Mouse (Mus musculus): ENCODE data around the gene Muc3. TPM values are rescaled to one million over a fixed set of nuclear protein-coding genes. Genes with fewer than 3 reads are reported as not detected.

Muc3 gene
- polyA plus RNA-seq, 1 experiment from 2014 or later = not detected

GRCm38 (mm10) chr5:137172591-137172990 lies 23.5 kb upstream of the Muc3 start:
- H3K4me3 ChIP-seq (ENCODE audit: control insufficient read depth in 1 of 2, insufficient read depth in 1 of 2, low read depth in 1 of 2, low read length in 2 of 2) = no peak overlapping the region
- no peak for ATAC-seq (ENCODE audit: insufficient number of reproducible peaks, insufficient read depth, low FRiP score, low read depth)
- no peaks in the 10 kb centered on the region for H3K9me3 ChIP-seq (ENCODE audit: control insufficient read depth, low read length)
- H3K4me1 ChIP-seq (ENCODE audit: control insufficient read depth in 2 of 2, insufficient read depth in 2 of 2, low read length in 2 of 2) = no peaks in the 10 kb centered on the region
- 0 out of 2 replicates have a peak, but pooled peaks cover 2% of the 10 kb centered on the region for H3K27me3 ChIP-seq (ENCODE audit: control insufficient read depth, insufficient read depth, low read length)
- H3K9ac ChIP-seq (ENCODE audit: low read length) = no peak overlapping the region
- no peak overlapping the region for H3K27ac ChIP-seq (replicated peaks in 1 of 2; ENCODE audit: control insufficient read depth in 1 of 2, insufficient read depth in 1 of 2, low read depth in 2 of 2, low read length in 2 of 2)
- H3K4me2 ChIP-seq (ENCODE audit: low read length) = no peak overlapping the region
- H3K36me3 ChIP-seq (ENCODE audit: control insufficient read depth, insufficient read depth, low read length) = no peaks in the 10 kb centered on the region
- WGBS = 7% methylated on average over 1 of the region's 1 CpGs

GRCm38 (mm10) chr5:137171478-137171877 lies 22.4 kb upstream of the Muc3 start:
- no peaks in the 10 kb centered on the region for H3K9me3 ChIP-seq (ENCODE audit: control insufficient read depth, low read length)
- H3K4me3 ChIP-seq (ENCODE audit: control insufficient read depth in 1 of 2, insufficient read depth in 1 of 2, low read depth in 1 of 2, low read length in 2 of 2) = no peak overlapping the region
- no peaks in the 10 kb centered on the region for H3K36me3 ChIP-seq (ENCODE audit: control insufficient read depth, insufficient read depth, low read length)
- no peak overlapping the region for H3K27ac ChIP-seq (replicated peaks in 1 of 2; ENCODE audit: control insufficient read depth in 1 of 2, insufficient read depth in 1 of 2, low read depth in 2 of 2, low read length in 2 of 2)
- WGBS = 74% methylated on average over 7 of the region's 7 CpGs
- 0 out of 2 replicates have a peak, but pooled peaks cover 2% of the 10 kb centered on the region for H3K27me3 ChIP-seq (ENCODE audit: control insufficient read depth, insufficient read depth, low read length)
- no peaks in the 10 kb centered on the region for H3K4me1 ChIP-seq (ENCODE audit: control insufficient read depth in 2 of 2, insufficient read depth in 2 of 2, low read length in 2 of 2)
- no peak overlapping the region for H3K9ac ChIP-seq (ENCODE audit: low read length)
- no peak overlapping the region for H3K4me2 ChIP-seq (ENCODE audit: low read length)
- no peak for ATAC-seq (ENCODE audit: insufficient number of reproducible peaks, insufficient read depth, low FRiP score, low read depth)

GRCm38 (mm10) chr5:137170836-137171380 lies 21.8 kb upstream of the Muc3 start:
- Histone ChIP-seq H3K36me3 (ENCODE audit: control insufficient read depth, insufficient read depth, low read length) (no peaks in the 10 kb centered on the region), H3K9me3 (ENCODE audit: control insufficient read depth, low read length) (no peaks in the 10 kb centered on the region), H3K27me3 (ENCODE audit: control insufficient read depth, insufficient read depth, low read length) (0 out of 2 replicates have a peak, but pooled peaks cover 2% of the 10 kb centered on the region), H3K9ac (ENCODE audit: low read length) (no peak overlapping the region), H3K4me1 (ENCODE audit: control insufficient read depth in 2 of 2, insufficient read depth in 2 of 2, low read length in 2 of 2) (no peaks in the 10 kb centered on the region), H3K4me2 (ENCODE audit: low read length) (no peak overlapping the region), H3K4me3 (ENCODE audit: control insufficient read depth in 1 of 2, insufficient read depth in 1 of 2, low read depth in 1 of 2, low read length in 2 of 2) (no peak overlapping the region), H3K27ac (replicated peaks in 1 of 2; ENCODE audit: control insufficient read depth in 1 of 2, insufficient read depth in 1 of 2, low read depth in 2 of 2, low read length in 2 of 2) (no peak overlapping the region)
- 61% methylated on average over 9 of the region's 9 CpGs for WGBS
- ATAC-seq (ENCODE audit: insufficient number of reproducible peaks, insufficient read depth, low FRiP score, low read depth) = no peak

GRCm38 (mm10) chr5:137167539-137167938 lies 18.4 kb upstream of the Muc3 start:
- H3K36me3 ChIP-seq (ENCODE audit: control insufficient read depth, insufficient read depth, low read length) = no peaks in the 10 kb centered on the region
- no peak overlapping the region for H3K4me2 ChIP-seq (ENCODE audit: low read length)
- H3K4me1 ChIP-seq (ENCODE audit: control insufficient read depth in 2 of 2, insufficient read depth in 2 of 2, low read length in 2 of 2) = no peaks in the 10 kb centered on the region
- no peaks in the 10 kb centered on the region for H3K9me3 ChIP-seq (ENCODE audit: control insufficient read depth, low read length)
- H3K27ac ChIP-seq (replicated peaks in 1 of 2; ENCODE audit: control insufficient read depth in 1 of 2, insufficient read depth in 1 of 2, low read depth in 2 of 2, low read length in 2 of 2) = no peak overlapping the region
- no peak overlapping the region for H3K4me3 ChIP-seq (ENCODE audit: control insufficient read depth in 1 of 2, insufficient read depth in 1 of 2, low read depth in 1 of 2, low read length in 2 of 2)
- no peak for ATAC-seq (ENCODE audit: insufficient number of reproducible peaks, insufficient read depth, low FRiP score, low read depth)
- no peak overlapping the region for H3K9ac ChIP-seq (ENCODE audit: low read length)
- 67% methylated on average over 6 of the region's 6 CpGs for WGBS
- H3K27me3 ChIP-seq (ENCODE audit: control insufficient read depth, insufficient read depth, low read length) = no peaks in the 10 kb centered on the region

- Histone ChIP-seq H3K4me3 (ENCODE audit: control insufficient read depth in 1 of 2, insufficient read depth in 1 of 2, low read depth in 1 of 2, low read length in 2 of 2) (no peak overlapping the region), H3K9ac (ENCODE audit: low read length) (no peak overlapping the region), H3K27ac (replicated peaks in 1 of 2; ENCODE audit: control insufficient read depth in 1 of 2, insufficient read depth in 1 of 2, low read depth in 2 of 2, low read length in 2 of 2) (no peak overlapping the region), H3K27me3 (ENCODE audit: control insufficient read depth, insufficient read depth, low read length) (no peaks in the 10 kb centered on the region), H3K4me2 (ENCODE audit: low read length) (no peak overlapping the region), H3K4me1 (ENCODE audit: control insufficient read depth in 2 of 2, insufficient read depth in 2 of 2, low read length in 2 of 2) (no peaks in the 10 kb centered on the region), H3K36me3 (ENCODE audit: control insufficient read depth, insufficient read depth, low read length) (no peaks in the 10 kb centered on the region), H3K9me3 (ENCODE audit: control insufficient read depth, low read length) (no peaks in the 10 kb centered on the region)
- ATAC-seq (ENCODE audit: insufficient number of reproducible peaks, insufficient read depth, low FRiP score, low read depth) = no peak
- 72% methylated on average over 9 of the region's 9 CpGs for WGBS
Measured at GRCm38 (mm10) chr5:137166012-137166411, 16.9 kb upstream of the Muc3 start.

GRCm38 (mm10) chr5:137161853-137162252 lies 12.7 kb upstream of the Muc3 start:
- Histone ChIP-seq H3K9me3 (ENCODE audit: control insufficient read depth, low read length) (no peaks in the 10 kb centered on the region), H3K27ac (replicated peaks in 1 of 2; ENCODE audit: control insufficient read depth in 1 of 2, insufficient read depth in 1 of 2, low read depth in 2 of 2, low read length in 2 of 2) (no peak overlapping the region), H3K9ac (ENCODE audit: low read length) (no peak overlapping the region), H3K36me3 (ENCODE audit: control insufficient read depth, insufficient read depth, low read length) (no peaks in the 10 kb centered on the region), H3K4me3 (ENCODE audit: control insufficient read depth in 1 of 2, insufficient read depth in 1 of 2, low read depth in 1 of 2, low read length in 2 of 2) (no peak overlapping the region), H3K4me1 (ENCODE audit: control insufficient read depth in 2 of 2, insufficient read depth in 2 of 2, low read length in 2 of 2) (no peaks in the 10 kb centered on the region), H3K27me3 (ENCODE audit: control insufficient read depth, insufficient read depth, low read length) (no peaks in the 10 kb centered on the region), H3K4me2 (ENCODE audit: low read length) (no peak overlapping the region)
- WGBS = 59% methylated on average over 4 of the region's 4 CpGs
- ATAC-seq (ENCODE audit: insufficient number of reproducible peaks, insufficient read depth, low FRiP score, low read depth) = no peak

GRCm38 (mm10) chr5:137159461-137159860 lies 10.3 kb upstream of the Muc3 start:
- no peak overlapping the region for H3K27ac ChIP-seq (replicated peaks in 1 of 2; ENCODE audit: control insufficient read depth in 1 of 2, insufficient read depth in 1 of 2, low read depth in 2 of 2, low read length in 2 of 2)
- H3K36me3 ChIP-seq (ENCODE audit: control insufficient read depth, insufficient read depth, low read length) = no peaks in the 10 kb centered on the region
- ATAC-seq (ENCODE audit: insufficient number of reproducible peaks, insufficient read depth, low FRiP score, low read depth) = no peak
- no peaks in the 10 kb centered on the region for H3K27me3 ChIP-seq (ENCODE audit: control insufficient read depth, insufficient read depth, low read length)
- H3K4me2 ChIP-seq (ENCODE audit: low read length) = no peak overlapping the region
- 27% methylated on average over 11 of the region's 11 CpGs for WGBS
- no peaks in the 10 kb centered on the region for H3K4me1 ChIP-seq (ENCODE audit: control insufficient read depth in 2 of 2, insufficient read depth in 2 of 2, low read length in 2 of 2)
- H3K9ac ChIP-seq (ENCODE audit: low read length) = no peak overlapping the region
- H3K4me3 ChIP-seq (ENCODE audit: control insufficient read depth in 1 of 2, insufficient read depth in 1 of 2, low read depth in 1 of 2, low read length in 2 of 2) = no peak overlapping the region
- peaks cover 5% of the 10 kb centered on the region; the same call in 1 of the 2 replicates for H3K9me3 ChIP-seq (ENCODE audit: control insufficient read depth, low read length)

- H3K9ac ChIP-seq (ENCODE audit: low read length) = no peak overlapping the region
- H3K36me3 ChIP-seq (ENCODE audit: control insufficient read depth, insufficient read depth, low read length) = no peaks in the 10 kb centered on the region
- 81% methylated on average over 5 of the region's 5 CpGs for WGBS
- no peaks in the 10 kb centered on the region for H3K4me1 ChIP-seq (ENCODE audit: control insufficient read depth in 2 of 2, insufficient read depth in 2 of 2, low read length in 2 of 2)
- no peaks in the 10 kb centered on the region for H3K27me3 ChIP-seq (ENCODE audit: control insufficient read depth, insufficient read depth, low read length)
- ATAC-seq (ENCODE audit: insufficient number of reproducible peaks, insufficient read depth, low FRiP score, low read depth) = no peak
- peaks cover 30% of the 10 kb centered on the region for H3K9me3 ChIP-seq (ENCODE audit: control insufficient read depth, low read length)
- no peak overlapping the region for H3K4me3 ChIP-seq (ENCODE audit: control insufficient read depth in 1 of 2, insufficient read depth in 1 of 2, low read depth in 1 of 2, low read length in 2 of 2)
- no peak overlapping the region for H3K27ac ChIP-seq (replicated peaks in 1 of 2; ENCODE audit: control insufficient read depth in 1 of 2, insufficient read depth in 1 of 2, low read depth in 2 of 2, low read length in 2 of 2)
- H3K4me2 ChIP-seq (ENCODE audit: low read length) = no peak overlapping the region
Measured at GRCm38 (mm10) chr5:137153289-137153688, 4.2 kb upstream of the Muc3 start.

All from heart, embryonic 14.5 days (tissue).